Mouse (Mus musculus) stomach, postnatal 0 days (tissue): ENCODE results near the gene Casp2.

Experiments
- CTCF ChIP-seq: IDR thresholded peaks from 2 replicates; pipeline ENCODE4 v1.5.1; 2016; ENCODE audit warnings: antibody characterized with exemption, low read depth, mild to moderate bottlenecking, moderate library complexity
- EP300 ChIP-seq: optimal IDR thresholded peaks from 2 replicates; pipeline ENCODE3; 2016; ENCODE audit warnings: antibody characterized with exemption

DNA sequence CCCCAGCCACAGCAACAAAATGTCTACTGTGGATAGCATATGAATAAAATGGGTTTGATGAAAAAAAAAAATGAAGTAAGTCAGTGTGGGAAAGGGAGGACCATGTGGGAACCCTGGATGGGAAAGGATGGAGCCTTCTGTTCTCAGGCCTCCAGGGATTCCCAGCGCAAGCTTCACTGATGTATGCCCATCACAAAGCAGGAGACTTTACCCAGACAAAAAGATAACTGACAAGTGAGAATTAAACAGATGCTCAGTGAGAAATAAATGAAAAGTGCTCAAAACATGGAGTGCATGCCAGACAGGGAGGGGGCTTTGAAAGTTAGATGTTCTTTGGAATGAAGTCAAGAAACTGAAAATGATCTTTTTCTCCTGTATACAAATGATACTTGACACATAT lies 16.8 kb upstream of the Casp2 start:
- TF ChIP-seq CTCF, result no peak
- no peak for TF ChIP-seq EP300
